Mouse (Mus musculus) hindbrain, embryonic 14.5 days (tissue): ENCODE data around the gene Mfsd13b. TPM values are rescaled to one million over a fixed set of nuclear protein-coding genes. Genes with fewer than 3 reads are reported as not detected.
"Not testable (repeated sequence)": the region's sequence is repeated elsewhere in the genome, so short reads cannot be mapped to it uniquely, and the experiment has no call there.

Experiments used
- ATAC-seq: fragments of 200-750 bp; cut with Nextera tagmentation; 2 replicates; pipeline ENCODE4 v1.8.0; 2017; ENCODE audit warnings: moderate number of reproducible peaks, mild to moderate bottlenecking, moderate TSS enrichment, moderate library complexity; ENCODE audit not compliant: low FRiP score
- DNase-seq: peaks from one replicate; pipeline ENCODE4 v3.0.0-alpha.2; 2015; ENCODE audit warnings: low spot score
- H3K27ac ChIP-seq: fragments of 300-500 bp; sonication (generic); 2 replicates; pipeline ENCODE4 v1.5.1; 2014; ENCODE audit warnings: mild to moderate bottlenecking, moderate library complexity
- H3K27me3 ChIP-seq: fragments of 300-500 bp; sonication (generic); 2 replicates; pipeline ENCODE4 v1.6.1; 2014; ENCODE audit warnings: mild to moderate bottlenecking, low read length, mixed read lengths; ENCODE audit not compliant: control insufficient read depth, insufficient read depth
- H3K36me3 ChIP-seq: fragments of 300-500 bp; sonication (generic); replicated peaks from 2 replicates; pipeline ENCODE4 v1.6.1; 2014; ENCODE audit not compliant: control insufficient read depth, insufficient read depth
- H3K4me1 ChIP-seq: fragments of 300-500 bp; sonication (generic); replicated peaks from 2 replicates; pipeline ENCODE4 v1.6.1; 2014; ENCODE audit warnings: antibody characterized with exemption, low read length, mixed read lengths; ENCODE audit not compliant: control insufficient read depth, insufficient read depth
- H3K4me2 ChIP-seq: fragments of 300-500 bp; sonication (generic); replicated peaks from 2 replicates; pipeline ENCODE4 v1.6.1; 2014; ENCODE audit warnings: mild to moderate bottlenecking, moderate library complexity
- H3K4me3 ChIP-seq: fragments of 300-500 bp; sonication (generic); replicated peaks from 2 replicates; pipeline ENCODE4 v1.5.1; 2014; ENCODE audit warnings: mild to moderate bottlenecking, low read length
- H3K9ac ChIP-seq: fragments of 300-500 bp; sonication (generic); 2 replicates; pipeline ENCODE4 v1.6.1; 2014
- H3K9me3 ChIP-seq: fragments of 300-500 bp; sonication (generic); 2 replicates; pipeline ENCODE4 v1.6.1; 2016; ENCODE audit warnings: low read length; ENCODE audit not compliant: control insufficient read depth
- WGBS: fragments of 180-500 bp; shearing (Covaris S2); extraction: QIAGEN DNeasy Blood & Tissue Kit; methylation state at CpG from one replicate; pipeline ENCODE4 v1.1.7; 2014; 5-methylcytosine and 5-hydroxymethylcytosine counted together
- polyA plus RNA-seq: library from polyadenylated mRNA; unstranded; fragments of >200 nt; fragmentation: Nextera tagmentation; extraction: Ambion mirVana; gene quantifications from 2 replicates; pipeline ENCODE4 v1.2.1, GENCODE M21; 2014

The Mfsd13b gene
- polyA plus RNA-seq, 1 experiment from 2014 or later = 0.31 TPM

DNA sequence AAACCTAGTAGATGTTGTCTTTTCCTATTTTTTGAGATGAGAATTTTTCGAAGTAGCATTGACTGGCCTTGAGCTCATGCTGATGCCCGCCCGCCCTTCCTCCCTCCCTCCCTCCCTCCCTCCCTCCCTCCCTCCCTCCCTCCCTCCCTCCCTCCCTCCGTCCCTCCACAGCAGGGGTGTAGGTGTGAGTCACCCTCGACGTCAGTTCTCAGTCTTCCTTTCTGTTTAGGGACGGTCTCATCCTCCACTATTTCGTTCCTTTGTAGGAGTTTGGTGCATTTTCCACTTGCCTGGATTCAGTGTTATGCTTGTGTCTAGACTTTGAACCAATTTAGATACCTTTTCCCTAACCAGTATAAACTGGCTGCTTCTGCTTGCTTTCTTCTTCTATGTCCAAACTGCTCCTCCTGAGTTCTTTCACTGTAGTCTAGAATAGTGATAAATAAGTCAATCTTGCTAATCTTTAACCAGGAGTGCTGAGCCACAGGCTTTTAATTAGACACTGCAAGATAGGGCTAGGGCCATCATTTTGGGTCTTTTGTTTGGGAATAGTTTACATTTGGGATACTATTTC, 38.3 kb upstream of the Mfsd13b start:
- H3K4me1 ChIP-seq = no peaks in the 10 kb centered on the region
- no peak overlapping the region for H3K27ac ChIP-seq
- 70% methylated on average over 5 of the region's 8 CpGs for WGBS
- ATAC-seq = no peak
- H3K9me3 ChIP-seq = no peaks in the 10 kb centered on the region
- peaks cover 85% of the 10 kb centered on the region for H3K36me3 ChIP-seq
- DNase-seq = no peak
- H3K4me2 ChIP-seq = no peak overlapping the region
- H3K4me3 ChIP-seq = no peak overlapping the region
- no peak overlapping the region for H3K9ac ChIP-seq
- H3K27me3 ChIP-seq = no peaks in the 10 kb centered on the region

DNA sequence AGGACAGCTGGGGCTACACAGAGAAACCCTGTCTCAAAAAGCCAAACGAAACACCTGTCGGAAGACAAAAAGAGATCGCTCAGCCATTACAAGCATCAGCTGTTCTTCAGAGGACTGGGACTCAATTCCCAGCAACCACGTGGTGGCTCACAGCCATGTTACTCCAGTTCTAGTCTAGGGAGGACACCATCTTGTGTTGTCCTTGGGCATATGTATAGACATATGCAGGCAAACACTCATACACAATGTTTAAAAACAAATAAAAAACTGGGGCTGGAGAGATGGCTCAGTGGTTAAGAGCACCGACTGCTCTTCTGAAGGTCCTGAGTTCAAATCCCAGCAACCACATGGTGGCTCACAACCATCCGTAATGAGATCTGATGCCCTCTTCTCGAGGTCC, 28.7 kb upstream of the Mfsd13b start:
- WGBS = 82% methylated on average over 7 of the region's 7 CpGs

DNA sequence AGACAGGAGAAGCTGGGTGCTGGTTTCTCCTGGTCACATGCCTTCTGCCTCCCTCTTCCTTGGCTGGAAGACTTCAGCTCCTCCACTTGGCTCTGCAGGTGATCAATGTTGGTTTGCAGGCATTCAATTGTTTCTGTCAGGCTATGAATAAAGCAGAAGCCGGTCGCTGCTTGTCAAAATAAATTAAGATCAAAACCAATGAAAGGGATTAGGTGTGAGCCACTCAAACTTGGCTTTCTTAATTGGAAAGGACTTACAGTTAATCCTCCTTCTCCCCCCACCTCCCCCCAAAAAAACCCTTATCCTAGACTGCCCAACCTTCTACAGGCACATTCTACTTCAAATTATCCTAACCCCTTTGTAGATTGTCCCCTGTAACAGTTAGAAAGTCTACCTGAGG, 22.2 kb upstream of the Mfsd13b start:
- Histone ChIP-seq H3K4me3 (no peak overlapping the region), H3K4me2 (no peak overlapping the region), H3K27me3 (no peaks in the 10 kb centered on the region), H3K27ac (no peak overlapping the region), H3K9me3 (no peaks in the 10 kb centered on the region), H3K9ac (no peak overlapping the region), H3K4me1 (no peaks in the 10 kb centered on the region), H3K36me3 (peaks cover 54% of the 10 kb centered on the region)
- 83% methylated on average over 2 of the region's 2 CpGs for WGBS
- no peak for DNase-seq
- ATAC-seq = no peak

More for the DNA sequence above, 28.7 kb upstream of the Mfsd13b start:
- not testable (repeated sequence) for ATAC-seq, H3K4me1 ChIP-seq, H3K4me2 ChIP-seq, H3K27ac ChIP-seq, DNase-seq, H3K9ac ChIP-seq, H3K4me3 ChIP-seq, H3K27me3 ChIP-seq, H3K9me3 ChIP-seq
- H3K36me3 ChIP-seq = peaks cover 47% of the 10 kb centered on the region

DNA sequence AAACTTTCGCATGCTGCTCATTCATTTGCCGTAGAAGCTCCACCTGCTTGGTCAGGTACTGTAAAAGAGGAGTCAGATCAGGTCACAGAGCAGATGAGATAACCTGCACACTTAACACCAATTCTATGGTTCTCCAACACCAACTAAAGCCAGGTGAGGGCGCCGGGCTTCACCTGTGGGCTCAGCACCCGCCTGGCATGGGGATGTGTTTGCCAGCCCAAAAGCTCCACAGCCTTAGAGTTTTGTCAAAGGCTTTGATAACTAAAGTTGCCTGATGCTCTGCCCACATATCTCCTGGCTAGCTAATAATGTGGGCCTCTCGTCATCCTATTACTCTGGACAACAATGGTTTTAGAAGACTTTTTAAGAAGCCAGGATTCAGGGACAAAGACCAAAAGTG, 21.7 kb upstream of the Mfsd13b start:
- no peak overlapping the region for H3K27ac ChIP-seq
- no peak overlapping the region for H3K9ac ChIP-seq
- ATAC-seq (no peak), DNase-seq (no peak)
- H3K9me3 ChIP-seq = no peaks in the 10 kb centered on the region
- H3K36me3 ChIP-seq = peaks cover 49% of the 10 kb centered on the region
- no peak overlapping the region for H3K4me2 ChIP-seq
- H3K4me1 ChIP-seq = no peaks in the 10 kb centered on the region
- H3K4me3 ChIP-seq = no peak overlapping the region
- no peaks in the 10 kb centered on the region for H3K27me3 ChIP-seq
- WGBS = 88% methylated on average over 6 of the region's 6 CpGs

DNA sequence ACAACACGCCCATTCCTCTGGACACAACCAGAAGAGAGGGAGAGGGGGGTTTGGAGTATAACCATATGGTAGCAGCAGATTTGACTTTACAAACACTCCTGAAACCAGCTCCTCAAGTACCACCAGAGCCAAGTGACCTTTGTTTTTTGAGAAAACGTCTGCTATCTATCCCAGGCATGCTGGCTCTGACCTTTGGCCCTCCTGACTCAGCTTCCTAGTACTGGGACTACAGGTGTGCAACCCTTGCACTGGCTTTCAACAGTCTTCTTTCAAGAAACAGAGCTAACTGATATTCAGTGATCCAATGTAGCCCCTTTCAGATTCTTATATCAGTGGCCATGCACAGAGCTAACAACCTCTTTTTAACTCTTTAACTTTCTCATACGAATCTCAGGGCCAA, 20.4 kb upstream of the Mfsd13b start:
- Histone ChIP-seq H3K4me2 (no peak overlapping the region), H3K4me3 (no peak overlapping the region), H3K9ac (no peak overlapping the region), H3K36me3 (peaks cover 36% of the 10 kb centered on the region), H3K9me3 (no peaks in the 10 kb centered on the region), H3K27ac (no peak overlapping the region), H3K27me3 (no peaks in the 10 kb centered on the region), H3K4me1 (no peaks in the 10 kb centered on the region)
- DNase-seq = no peak
- 84% methylated on average over 3 of the region's 3 CpGs for WGBS
- ATAC-seq = no peak

DNA sequence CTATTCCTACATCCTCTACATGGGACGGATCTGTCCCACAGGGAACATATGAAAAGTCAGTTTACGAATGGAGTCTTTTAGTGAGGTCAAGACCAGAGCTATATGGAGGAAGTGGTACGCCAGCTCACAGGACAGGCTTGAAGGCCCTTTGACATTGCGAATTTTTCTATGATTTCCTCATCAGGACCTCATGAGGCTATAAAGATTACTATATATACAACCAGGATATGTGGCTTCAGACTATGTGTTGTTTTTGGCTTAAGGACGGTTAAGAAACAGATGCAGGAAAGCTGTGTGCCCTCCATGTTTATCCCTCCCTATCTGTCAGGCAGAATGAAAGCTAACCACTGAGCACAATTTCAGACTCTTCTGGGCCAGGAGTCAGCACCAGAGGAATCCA, 19.2 kb upstream of the Mfsd13b start:
- 91% methylated on average over 5 of the region's 5 CpGs for WGBS
- ATAC-seq = no peak

DNA sequence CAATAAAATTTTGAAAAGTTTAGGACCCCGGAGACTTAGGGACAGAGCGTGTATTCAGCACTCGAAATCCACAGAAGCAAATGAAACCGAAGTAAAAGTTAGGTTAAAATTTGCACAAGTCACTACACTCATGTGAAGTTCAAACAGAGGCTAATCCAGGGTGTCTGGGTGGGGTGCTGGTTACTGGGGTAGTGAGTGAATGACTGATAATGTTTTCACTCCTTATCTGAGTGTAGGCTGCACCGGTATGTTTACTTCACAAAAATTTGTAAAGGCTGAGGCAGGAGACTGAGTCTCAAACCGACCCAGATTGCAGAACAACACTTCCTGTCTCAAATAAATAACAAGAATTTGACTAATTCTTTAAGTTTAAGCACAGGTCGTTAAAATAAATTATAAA, 13.1 kb upstream of the Mfsd13b start:
- Histone ChIP-seq H3K4me3 (no peak overlapping the region), H3K27me3 (no peaks in the 10 kb centered on the region), H3K9me3 (no peaks in the 10 kb centered on the region), H3K4me2 (no peak overlapping the region), H3K9ac (no peak overlapping the region), H3K27ac (no peak overlapping the region), H3K4me1 (0 out of 2 replicates have a peak, but pooled peaks cover 6% of the 10 kb centered on the region), H3K36me3 (peaks cover 22% of the 10 kb centered on the region)
- DNase-seq = no peak
- no peak for ATAC-seq
- WGBS = 95% methylated on average over 7 of the region's 7 CpGs

More for the DNA sequence above, 19.2 kb upstream of the Mfsd13b start:
- peaks cover 34% of the 10 kb centered on the region for H3K36me3 ChIP-seq
- H3K27ac ChIP-seq = no peak overlapping the region
- no peaks in the 10 kb centered on the region for H3K4me1 ChIP-seq
- no peaks in the 10 kb centered on the region for H3K9me3 ChIP-seq
- H3K4me3 ChIP-seq = no peak overlapping the region
- no peaks in the 10 kb centered on the region for H3K27me3 ChIP-seq
- no peak overlapping the region for H3K9ac ChIP-seq
- H3K4me2 ChIP-seq = no peak overlapping the region
- no peak for DNase-seq

DNA sequence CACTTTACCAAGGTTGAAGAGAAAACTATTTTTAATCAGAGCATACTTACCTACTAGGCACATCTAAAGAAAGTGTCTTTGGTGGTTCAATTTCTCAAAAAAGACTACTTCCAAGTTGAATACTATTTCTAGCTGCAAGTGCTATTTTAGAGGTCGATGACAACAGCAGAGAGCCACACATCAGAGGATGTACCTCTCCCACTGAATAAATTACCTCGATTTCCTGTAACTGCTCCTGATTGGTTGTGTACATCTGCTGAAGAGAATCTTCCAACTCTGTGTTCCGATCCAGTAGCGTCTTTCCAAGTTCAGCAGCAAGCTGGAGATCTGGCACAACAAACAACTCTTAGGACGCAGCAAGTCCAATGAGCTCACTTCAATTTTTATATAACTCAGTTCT, 12.2 kb upstream of the Mfsd13b start:
- 92% methylated on average over 5 of the region's 5 CpGs for WGBS

DNA sequence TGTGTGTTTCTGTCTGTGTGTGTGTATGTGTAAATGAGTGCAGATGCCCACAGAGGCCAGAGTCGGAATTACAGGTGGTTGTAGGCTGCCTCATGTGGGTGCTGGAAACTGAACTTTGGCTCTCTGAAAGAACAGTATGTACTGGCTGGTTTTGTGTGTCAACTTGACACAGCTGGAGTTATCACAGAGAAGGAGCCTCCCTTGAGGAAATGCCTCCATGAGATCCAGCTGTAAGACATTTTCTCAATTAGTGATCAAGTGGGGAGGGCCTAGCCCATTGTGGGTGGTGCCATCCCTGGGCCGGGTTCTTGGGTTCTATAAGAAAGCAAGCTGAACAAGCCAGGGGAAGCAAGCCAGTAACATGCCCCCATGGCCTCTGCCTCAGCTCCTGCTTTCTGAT, 9.8 kb upstream of the Mfsd13b start:
- 55% methylated on average over 2 of the region's 2 CpGs for WGBS
- not testable (repeated sequence) for ATAC-seq, DNase-seq, H3K4me2 ChIP-seq, H3K9me3 ChIP-seq, H3K9ac ChIP-seq, H3K27ac ChIP-seq, H3K27me3 ChIP-seq, H3K4me3 ChIP-seq
- Histone ChIP-seq H3K4me1 (peaks cover 12% of the 10 kb centered on the region; the same call in 1 of the 2 replicates), H3K36me3 (peaks cover 18% of the 10 kb centered on the region)

More for the DNA sequence above, 12.2 kb upstream of the Mfsd13b start:
- ATAC-seq (no peak), DNase-seq (no peak)
- Histone ChIP-seq H3K9ac (no peak overlapping the region), H3K36me3 (peaks cover 22% of the 10 kb centered on the region), H3K9me3 (no peaks in the 10 kb centered on the region), H3K27me3 (no peaks in the 10 kb centered on the region), H3K27ac (no peak overlapping the region), H3K4me2 (no peak overlapping the region), H3K4me3 (no peak overlapping the region), H3K4me1 (0 out of 2 replicates have a peak, but pooled peaks cover 7% of the 10 kb centered on the region)

DNA sequence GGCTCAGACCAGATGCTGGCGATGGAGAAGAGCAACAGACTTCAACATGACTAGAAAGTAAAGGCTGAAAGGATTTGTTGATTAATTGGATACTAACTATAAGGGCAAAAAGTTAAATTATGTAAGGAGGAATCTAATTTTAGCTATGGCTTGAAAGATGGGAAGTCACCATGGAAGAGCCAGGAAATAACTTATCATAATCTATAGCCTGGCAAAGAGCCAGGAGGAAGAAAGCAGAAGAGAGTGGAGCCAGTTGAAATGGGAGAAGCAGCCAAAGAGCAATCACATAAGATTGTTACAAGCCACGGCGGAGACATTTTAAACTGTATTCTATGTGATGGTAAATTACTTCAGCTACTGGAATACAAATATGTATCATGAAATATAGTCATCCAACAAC, 8.3 kb upstream of the Mfsd13b start:
- no peak for ATAC-seq
- Histone ChIP-seq H3K4me2 (no peak overlapping the region), H3K36me3 (peaks cover 4% of the 10 kb centered on the region; the same call in 1 of the 2 replicates), H3K4me1 (peaks cover 22% of the 10 kb centered on the region; the same call in 1 of the 2 replicates), H3K27me3 (no peaks in the 10 kb centered on the region), H3K27ac (no peak overlapping the region), H3K4me3 (no peak overlapping the region), H3K9ac (no peak overlapping the region), H3K9me3 (no peaks in the 10 kb centered on the region)
- 88% methylated on average over 3 of the region's 3 CpGs for WGBS
- no peak for DNase-seq
